In the genomic region with DNA sequence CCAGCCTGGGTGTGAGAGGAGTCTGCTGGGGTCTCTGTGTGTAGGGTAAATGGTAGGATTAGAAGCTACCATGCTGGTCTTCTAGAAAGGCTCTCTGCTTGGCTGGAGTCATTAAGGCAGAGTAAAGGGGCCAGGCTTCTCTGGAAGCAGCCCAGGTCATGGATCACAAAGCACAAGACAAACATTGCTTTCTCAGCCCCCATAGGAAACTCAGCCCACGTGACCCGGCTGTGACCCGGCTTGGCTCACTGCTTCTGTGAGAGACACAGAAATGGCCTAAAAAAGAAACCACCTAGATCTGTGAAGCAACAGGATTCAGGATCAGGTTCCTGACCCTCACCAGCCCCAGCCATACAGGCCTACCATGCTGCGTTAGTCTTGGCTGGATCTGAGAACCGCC, we compare ENCODE assay signal across 13 mouse cellular contexts. TPM values are rescaled to one million over a fixed set of nuclear protein-coding genes. Genes with fewer than 3 reads are reported as not detected.
DNase-seq lines count a peak whose midpoint lies in the region; ATAC-seq lines count a peak whose summit lies in the region.
"Had no signal": no experiment of that assay in that cellular context is flagged by ENCODE, and none has a peak within 500 bp of the region (broad histone marks: within the 10 kb centered on the region; RNA-seq: fewer than 3 reads in every experiment).

No protein-coding gene starts in this region.

- ATAC-seq in CD4-positive, CD25-positive, alpha-beta regulatory T cell, adult 4 months: no peak

- WGBS in embryonic facial prominence, embryonic 10.5 days: 66% methylated on average over 5 of the region's 5 CpGs

- no peak overlapping the region for H3K4me3 ChIP-seq in embryonic facial prominence, embryonic 10.5 days
- H3K4me3 ChIP-seq: hindbrain, embryonic 12.5 days; liver, embryonic 13.5 days had no signal

- no peaks in the 10 kb centered on the region for H3K36me3 ChIP-seq in embryonic facial prominence, embryonic 10.5 days (replicated peaks)
- H3K36me3 ChIP-seq: hindbrain, embryonic 12.5 days; liver, embryonic 13.5 days had no signal

- DNase-seq in lung, postnatal 25 days (ENCODE audit: low spot score): peak; percentile 42
- DNase-seq in lung, adult 18-20 months: no peak
- no peak for DNase-seq in embryonic facial prominence, embryonic 10.5 days (ENCODE audit: low spot score)
- DNase-seq in kidney, postnatal 25 days: peak; percentile 75 to 88
- no peak for DNase-seq in cerebellum, postnatal 25 days
- no peak for DNase-seq in adrenal gland, adult (ENCODE audit: inconsistent age in 2 of 2, low spot score in 1 of 2)
- DNase-seq: cerebellum, adult 9-10 months; liver, embryonic 13.5 days; thymus, postnatal 4 days had no signal

- H3K9me3 ChIP-seq in embryonic facial prominence, embryonic 10.5 days: no peaks in the 10 kb centered on the region
- H3K9me3 ChIP-seq: hindbrain, embryonic 12.5 days; liver, embryonic 13.5 days had no signal

- H3K27me3 ChIP-seq in embryonic facial prominence, embryonic 10.5 days (replicated peaks; ENCODE audit: low read depth, poor library complexity, severe bottlenecking): no peaks in the 10 kb centered on the region
- H3K27me3 ChIP-seq: hindbrain, embryonic 12.5 days; liver, embryonic 13.5 days had no signal

- H3K4me1 ChIP-seq in embryonic facial prominence, embryonic 10.5 days: peaks cover 29% of the 10 kb centered on the region
- H3K4me1 ChIP-seq: hindbrain, embryonic 12.5 days had no signal

- peak overlapping the region; percentile 40; the same call in 1 of the 2 replicates for H3K27ac ChIP-seq in embryonic facial prominence, embryonic 10.5 days (replicated peaks)
- H3K27ac ChIP-seq: hindbrain, embryonic 12.5 days; liver, embryonic 13.5 days had no signal

RNA-seq across cellular contexts. Expression of a gene that starts 10.3 kb away (rescaled TPM):
- 0.91 and 1.7 TPM in 2 replicates for polyA plus RNA-seq in embryonic facial prominence, embryonic 10.5 days (2016; fragmentation: Nextera tagmentation; extraction: Ambion mirVana)
- polyA plus RNA-seq in CD4-positive, CD25-positive, alpha-beta regulatory T cell, adult 4 months (2017; shearing (Covaris generic)): 10 to 100 TPM; 44.8 to 77.1 TPM

RNA-seq across cellular contexts. Expression of a gene that starts 23.2 kb away (rescaled TPM):
- polyA plus RNA-seq in embryonic facial prominence, embryonic 10.5 days (2016; fragmentation: Nextera tagmentation; extraction: Ambion mirVana): not detected in 2 replicates
- polyA plus RNA-seq in CD4-positive, CD25-positive, alpha-beta regulatory T cell, adult 4 months (2017; shearing (Covaris generic)): not detected
- polyA plus RNA-seq: brain, embryonic 14.5 days; hindbrain, embryonic 12.5 days; liver, embryonic 13.5 days; stomach, embryonic 14.5 days had no signal

RNA-seq across cellular contexts. Expression of a gene that starts 28.2 kb away (rescaled TPM):
- 0.04 and 0.10 TPM in 2 replicates for polyA plus RNA-seq in embryonic facial prominence, embryonic 10.5 days (2016; fragmentation: Nextera tagmentation; extraction: Ambion mirVana)
- polyA plus RNA-seq in CD4-positive, CD25-positive, alpha-beta regulatory T cell, adult 4 months (2017; shearing (Covaris generic)): under 1 TPM in 1 of 2 experiments, not detected in 1; 0.14 TPM
- polyA plus RNA-seq: hindbrain, embryonic 12.5 days; stomach, embryonic 14.5 days had no signal

RNA-seq across cellular contexts. Expression of a gene that starts 40.4 kb away (rescaled TPM):
- not detected in 2 replicates for polyA plus RNA-seq in embryonic facial prominence, embryonic 10.5 days (2016; fragmentation: Nextera tagmentation; extraction: Ambion mirVana)
- under 1 TPM in 1 of 2 experiments, not detected in 1; 0.43 TPM for polyA plus RNA-seq in CD4-positive, CD25-positive, alpha-beta regulatory T cell, adult 4 months (2017; shearing (Covaris generic))
- polyA plus RNA-seq: brain, embryonic 14.5 days; hindbrain, embryonic 12.5 days; liver, embryonic 13.5 days had no signal

RNA-seq across cellular contexts. Expression of a gene that starts 48.4 kb away (rescaled TPM):
- 0.21 and 0.28 TPM in 2 replicates for polyA plus RNA-seq in embryonic facial prominence, embryonic 10.5 days (2016; fragmentation: Nextera tagmentation; extraction: Ambion mirVana)
- under 1 TPM; 0.39 TPM for polyA plus RNA-seq in CD4-positive, CD25-positive, alpha-beta regulatory T cell, adult 4 months (2017; shearing (Covaris generic))

Comparison
In these comparisons a context has a peak if more than half of its experiments do, and no peak if none do; other contexts are left out.
1. DNase-seq: peak in lung, postnatal 25 days (single experiment) and kidney, postnatal 25 days (2 of 2); none in lung, adult 18-20 months (0 of 2), embryonic facial prominence, embryonic 10.5 days (single experiment), cerebellum, postnatal 25 days (0 of 2) and adrenal gland, adult (0 of 2).
2. RNA of a gene that starts 10.3 kb away (polyA plus RNA-seq): 44.8 to 77.1 TPM in CD4-positive, CD25-positive, alpha-beta regulatory T cell, adult 4 months; 0.91 to 1.7 TPM in embryonic facial prominence, embryonic 10.5 days; every median in the first group is over 10 times any median in the second.